Mouse (Mus musculus): Measurements from ENCODE around the gene Acp6. TPM values are rescaled to one million over a fixed set of nuclear protein-coding genes. Genes with fewer than 3 reads are reported as not detected.

Gene Acp6
- polyA plus RNA-seq (2012; fragmentation: generic; extraction: Trizol), result 1 to 10 TPM; 6.5 to 7.9 TPM

GRCm38 (mm10) chr3:97158611-97159508 is at the start of gene Acp6:
Acp6 (plus strand) TSS chr3:97158777.

Other genes starting within 250 kb of the Acp6 start
- not detected for gene Gja8, start 232.8 kb upstream of the Acp6 start, polyA plus RNA-seq (2012; fragmentation: generic; extraction: Trizol)
- 10 to 100 TPM in 1 of 2 experiments, 1 to 10 TPM in 1; 1.7 to 13.4 TPM for gene Bcl9, start 139.1 kb downstream of the Acp6 start, polyA plus RNA-seq (2012; fragmentation: generic; extraction: Trizol)